Mouse (Mus musculus) liver, embryonic 13.5 days (tissue): ENCODE results near the gene Gpatch2l. TPM values are rescaled to one million over a fixed set of nuclear protein-coding genes. Genes with fewer than 3 reads are reported as not detected.

ENCODE experiments used
- ATAC-seq: fragments of 200-750 bp; cut with Nextera tagmentation; 2 replicates; pipeline ENCODE4 v1.8.0; 2017; ENCODE audit warnings: low read depth, mild to moderate bottlenecking, moderate number of reproducible peaks, moderate library complexity
- DNase-seq: peaks from one replicate; pipeline ENCODE4 v3.0.0; 2022
- H3K27ac ChIP-seq: fragments of 300-500 bp; sonication (generic); 2 replicates; pipeline ENCODE4 v1.5.1; 2015; ENCODE audit warnings: moderate library complexity, mild to moderate bottlenecking, inconsistent platforms
- H3K27me3 ChIP-seq: fragments of 300-500 bp; sonication (generic); 2 replicates; pipeline ENCODE4 v1.6.1; 2015; ENCODE audit warnings: mild to moderate bottlenecking, inconsistent platforms
- H3K36me3 ChIP-seq: fragments of 300-500 bp; sonication (generic); 2 replicates; pipeline ENCODE4 v1.6.1; 2015; ENCODE audit warnings: mild to moderate bottlenecking, inconsistent platforms
- H3K4me1 ChIP-seq: fragments of 300-500 bp; sonication (generic); replicated peaks from 2 replicates; pipeline ENCODE4 v1.6.1; 2015; ENCODE audit warnings: inconsistent platforms
- H3K4me2 ChIP-seq: fragments of 300-500 bp; sonication (generic); 2 replicates; pipeline ENCODE4 v1.6.1; 2015; ENCODE audit warnings: inconsistent platforms, mild to moderate bottlenecking, moderate library complexity
- H3K4me3 ChIP-seq: fragments of 300-500 bp; sonication (generic); replicated peaks from 2 replicates; pipeline ENCODE4 v1.5.1; 2015; ENCODE audit warnings: mild to moderate bottlenecking, inconsistent platforms
- H3K9ac ChIP-seq: fragments of 300-500 bp; sonication (generic); 2 replicates; pipeline ENCODE4 v1.6.1; 2015; ENCODE audit warnings: mild to moderate bottlenecking, inconsistent platforms
- H3K9me3 ChIP-seq: fragments of 300-500 bp; sonication (generic); replicated peaks from 2 replicates; pipeline ENCODE4 v1.6.1; 2016; ENCODE audit warnings: inconsistent platforms
- WGBS: fragments of 180-500 bp; shearing (Covaris S2); methylation state at CpG from one replicate; pipeline ENCODE4 v1.1.7; 2015; ENCODE audit not compliant: insufficient replicate concordance; 5-methylcytosine and 5-hydroxymethylcytosine counted together
- polyA plus RNA-seq: library from polyadenylated mRNA; unstranded; fragments of >200 nt; fragmentation: Nextera tagmentation; extraction: Ambion mirVana; gene quantifications from 2 replicates; pipeline ENCODE4 v1.2.1, GENCODE M21; 2015

Gpatch2l gene
- polyA plus RNA-seq, 1 experiment from 2014 or later: 5.6 TPM

- Histone ChIP-seq H3K4me2 (peak overlapping the region; percentile 82), H3K27ac (peak overlapping the region; percentile 86), H3K4me1 (peaks cover 34% of the 10 kb centered on the region), H3K36me3 (no peaks in the 10 kb centered on the region), H3K9me3 (no peaks in the 10 kb centered on the region), H3K27me3 (peaks cover 47% of the 10 kb centered on the region), H3K9ac (peak overlapping the region; percentile 71), H3K4me3 (peak overlapping the region; percentile 55)
- ATAC-seq (peak; percentile 70), DNase-seq (peak; percentile 8)
- 23% methylated on average over 16 of the region's 16 CpGs for WGBS
Observed at GRCm38 (mm10) chr12:86221074-86221703, 20.5 kb upstream of the Gpatch2l start.

GRCm38 (mm10) chr12:86234295-86234694 is 7.4 kb upstream of the Gpatch2l start:
- Histone ChIP-seq H3K27ac (no peak overlapping the region), H3K4me1 (no peaks in the 10 kb centered on the region), H3K9me3 (no peaks in the 10 kb centered on the region), H3K9ac (no peak overlapping the region), H3K4me3 (no peak overlapping the region), H3K27me3 (0 out of 2 replicates have a peak, but pooled peaks cover 4% of the 10 kb centered on the region), H3K36me3 (no peaks in the 10 kb centered on the region), H3K4me2 (no peak overlapping the region)
- WGBS: 50% methylated on average over 4 of the region's 4 CpGs
- DNase-seq: no peak
- ATAC-seq: no peak

GRCm38 (mm10) chr12:86238736-86239135 is 2.9 kb upstream of the Gpatch2l start:
- ATAC-seq (no peak), DNase-seq (no peak)
- peaks cover under 1% of the 10 kb centered on the region for H3K36me3 ChIP-seq
- no peak overlapping the region for H3K9ac ChIP-seq
- 59% methylated on average over 2 of the region's 2 CpGs for WGBS
- H3K4me2 ChIP-seq: no peak overlapping the region
- H3K9me3 ChIP-seq: no peaks in the 10 kb centered on the region
- H3K27me3 ChIP-seq: 0 out of 2 replicates have a peak, but pooled peaks cover 4% of the 10 kb centered on the region
- H3K4me1 ChIP-seq: peaks cover 21% of the 10 kb centered on the region
- H3K27ac ChIP-seq: no peak overlapping the region
- no peak overlapping the region for H3K4me3 ChIP-seq

- H3K27me3 ChIP-seq: 0 out of 2 replicates have a peak, but pooled peaks cover 3% of the 10 kb centered on the region
- H3K9me3 ChIP-seq: no peaks in the 10 kb centered on the region
- peaks cover 45% of the 10 kb centered on the region for H3K4me1 ChIP-seq
- peaks cover 23% of the 10 kb centered on the region for H3K36me3 ChIP-seq
- peak overlapping the region; percentile 93 for H3K4me2 ChIP-seq
- peak overlapping the region; percentile 85 for H3K4me3 ChIP-seq
- no peak for ATAC-seq
- 4% methylated on average over 7 of the region's 7 CpGs for WGBS
- peak overlapping the region; percentile 89 for H3K9ac ChIP-seq
- H3K27ac ChIP-seq: peak overlapping the region; percentile 77
- DNase-seq: no peak
Observed at GRCm38 (mm10) chr12:86242563-86242962, 905 bp downstream of the Gpatch2l start.

- Histone ChIP-seq H3K27ac (no peak overlapping the region), H3K9me3 (no peaks in the 10 kb centered on the region), H3K36me3 (peaks cover 27% of the 10 kb centered on the region), H3K9ac (no peak overlapping the region), H3K4me2 (no peak overlapping the region), H3K4me1 (peaks cover 45% of the 10 kb centered on the region), H3K27me3 (no peaks in the 10 kb centered on the region), H3K4me3 (no peak overlapping the region)
- ATAC-seq (no peak), DNase-seq (no peak)
- 94% methylated on average over 17 of the region's 17 CpGs for WGBS
Observed at GRCm38 (mm10) chr12:86243936-86244335, 2.3 kb downstream of the Gpatch2l start.

GRCm38 (mm10) chr12:86250183-86250582 is 8.5 kb downstream of the Gpatch2l start:
- ATAC-seq: no peak

GRCm38 (mm10) chr12:86254910-86255309 is 13.3 kb downstream of the Gpatch2l start:
- no peaks in the 10 kb centered on the region for H3K9me3 ChIP-seq
- H3K4me2 ChIP-seq: no peak overlapping the region
- WGBS: 87% methylated on average over 7 of the region's 7 CpGs
- no peak for ATAC-seq
- no peak overlapping the region for H3K4me3 ChIP-seq
- no peak overlapping the region for H3K27ac ChIP-seq
- H3K27me3 ChIP-seq: no peaks in the 10 kb centered on the region
- no peak overlapping the region for H3K9ac ChIP-seq
- H3K4me1 ChIP-seq: no peaks in the 10 kb centered on the region
- peaks cover 30% of the 10 kb centered on the region for H3K36me3 ChIP-seq
- DNase-seq: no peak

More at GRCm38 (mm10) chr12:86250183-86250582, 8.5 kb downstream of the Gpatch2l start:
- no peak overlapping the region for H3K27ac ChIP-seq
- peaks cover 11% of the 10 kb centered on the region for H3K4me1 ChIP-seq
- no peak overlapping the region for H3K4me3 ChIP-seq
- H3K9me3 ChIP-seq: no peaks in the 10 kb centered on the region
- H3K27me3 ChIP-seq: no peaks in the 10 kb centered on the region
- no peak for DNase-seq
- peaks cover 24% of the 10 kb centered on the region for H3K36me3 ChIP-seq
- H3K4me2 ChIP-seq: no peak overlapping the region
- H3K9ac ChIP-seq: no peak overlapping the region
- WGBS: 79% methylated on average over 4 of the region's 4 CpGs

- no peaks in the 10 kb centered on the region for H3K9me3 ChIP-seq
- no peak overlapping the region for H3K9ac ChIP-seq
- H3K36me3 ChIP-seq: peaks cover 48% of the 10 kb centered on the region
- DNase-seq (no peak), ATAC-seq (no peak)
- H3K4me3 ChIP-seq: no peak overlapping the region
- 81% methylated on average over 9 of the region's 9 CpGs for WGBS
- H3K27me3 ChIP-seq: no peaks in the 10 kb centered on the region
- H3K4me1 ChIP-seq: no peaks in the 10 kb centered on the region
- H3K27ac ChIP-seq: no peak overlapping the region
- no peak overlapping the region for H3K4me2 ChIP-seq
Observed at GRCm38 (mm10) chr12:86271626-86272025, 30.0 kb downstream of the Gpatch2l start.

DNA sequence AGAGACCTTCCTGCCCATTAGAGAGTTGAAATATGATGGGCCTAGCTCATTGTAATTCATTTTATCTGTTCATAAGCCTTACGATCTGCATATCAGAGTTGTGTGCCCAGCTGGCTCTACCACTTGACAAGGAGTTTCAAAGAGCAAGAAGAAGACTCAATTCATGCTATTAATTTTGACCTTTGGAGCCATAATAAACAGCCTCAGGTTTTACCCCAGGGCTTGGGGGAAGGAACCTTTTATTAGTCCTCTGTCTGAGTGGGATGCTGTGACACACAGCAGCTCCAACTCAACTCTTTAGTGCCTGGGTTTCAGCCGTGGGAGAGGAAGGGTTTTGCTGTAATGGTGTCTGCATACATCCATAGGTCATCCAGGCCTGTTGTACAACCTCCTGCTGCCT is 32.6 kb downstream of the Gpatch2l start:
- WGBS: 72% methylated on average over 2 of the region's 2 CpGs
- Histone ChIP-seq H3K9me3 (no peaks in the 10 kb centered on the region), H3K9ac (no peak overlapping the region), H3K4me2 (no peak overlapping the region), H3K27me3 (no peaks in the 10 kb centered on the region), H3K4me3 (no peak overlapping the region), H3K4me1 (no peaks in the 10 kb centered on the region), H3K27ac (no peak overlapping the region), H3K36me3 (peaks cover 30% of the 10 kb centered on the region)
- DNase-seq (no peak), ATAC-seq (no peak)

DNA sequence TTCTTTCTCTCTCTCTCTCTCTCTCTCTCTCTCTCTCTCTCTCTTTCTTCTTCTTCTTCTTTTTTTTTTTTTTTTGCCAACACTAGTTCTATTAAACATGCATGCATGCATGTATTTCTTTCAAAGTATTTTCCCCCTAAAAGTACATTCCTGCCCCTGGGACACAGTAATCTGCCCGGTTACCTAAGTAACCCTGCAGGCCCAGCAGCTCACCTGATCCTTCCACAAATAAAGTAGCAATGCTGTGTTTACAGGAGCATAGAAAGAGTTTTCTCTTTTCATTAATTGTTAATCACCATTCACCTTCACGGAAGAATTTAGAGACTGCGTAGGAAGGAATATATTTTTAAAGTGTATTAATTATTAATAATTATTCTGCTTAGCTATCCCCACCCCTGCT is 34.1 kb downstream of the Gpatch2l start:
- no peaks in the 10 kb centered on the region for H3K4me1 ChIP-seq
- no peak overlapping the region for H3K4me3 ChIP-seq
- peaks cover 17% of the 10 kb centered on the region for H3K36me3 ChIP-seq
- H3K9ac ChIP-seq: no peak overlapping the region
- no peak overlapping the region for H3K27ac ChIP-seq
- H3K9me3 ChIP-seq: no peaks in the 10 kb centered on the region
- WGBS: 77% methylated on average over 3 of the region's 3 CpGs
- H3K4me2 ChIP-seq: no peak overlapping the region
- no peak for DNase-seq
- H3K27me3 ChIP-seq: no peaks in the 10 kb centered on the region
- no peak for ATAC-seq

DNA sequence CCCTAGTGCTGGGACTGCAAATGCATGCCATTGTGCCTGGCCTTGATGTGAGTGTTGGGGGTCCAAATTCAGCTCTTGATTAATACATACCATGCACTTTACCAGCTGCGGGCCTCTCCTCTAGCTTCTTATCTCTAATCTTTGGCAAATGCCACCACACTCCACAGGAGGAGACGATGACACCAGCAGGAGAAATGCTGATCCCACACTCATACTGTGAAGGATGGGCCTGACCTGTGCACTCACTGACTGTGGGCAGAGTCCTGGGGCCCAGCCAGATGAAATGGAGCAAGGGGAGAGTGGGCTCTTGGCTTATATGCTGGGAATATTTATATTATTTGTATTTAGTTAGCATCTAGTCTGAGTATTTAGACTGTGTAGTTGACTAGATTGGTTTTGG is 34.8 kb downstream of the Gpatch2l start:
- Histone ChIP-seq H3K27me3 (no peaks in the 10 kb centered on the region), H3K9me3 (no peaks in the 10 kb centered on the region), H3K4me1 (no peaks in the 10 kb centered on the region), H3K4me3 (no peak overlapping the region), H3K9ac (no peak overlapping the region), H3K4me2 (no peak overlapping the region), H3K27ac (no peak overlapping the region), H3K36me3 (peaks cover 14% of the 10 kb centered on the region; the same call in 1 of the 2 replicates)
- no peak for DNase-seq
- WGBS: 56% methylated on average over 2 of the region's 2 CpGs
- no peak for ATAC-seq

DNA sequence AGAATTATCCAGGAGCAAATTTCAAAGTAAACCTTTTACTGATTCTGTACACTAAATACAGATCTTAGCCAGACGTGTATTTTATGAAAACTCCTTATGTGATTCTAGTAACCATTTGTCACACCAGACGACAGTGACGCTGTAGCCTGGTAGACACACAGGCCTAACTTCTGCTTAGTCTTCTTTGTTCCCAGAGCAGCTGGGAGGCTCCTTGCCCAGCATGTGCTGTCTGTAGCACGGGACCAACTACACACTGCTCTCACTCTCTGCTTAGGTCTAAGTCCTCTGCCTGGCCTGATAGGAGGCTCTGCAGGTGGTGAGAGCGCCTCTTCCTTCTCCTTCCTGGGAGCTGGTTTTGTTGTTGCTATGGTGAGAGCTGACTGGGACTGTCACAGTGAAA is 35.2 kb downstream of the Gpatch2l start:
- Histone ChIP-seq H3K4me2 (no peak overlapping the region), H3K4me1 (no peaks in the 10 kb centered on the region), H3K4me3 (no peak overlapping the region), H3K36me3 (0 out of 2 replicates have a peak, but pooled peaks cover 12% of the 10 kb centered on the region), H3K9ac (no peak overlapping the region), H3K27me3 (no peaks in the 10 kb centered on the region), H3K9me3 (no peaks in the 10 kb centered on the region), H3K27ac (no peak overlapping the region)
- ATAC-seq (no peak), DNase-seq (no peak)
- WGBS: 77% methylated on average over 5 of the region's 5 CpGs
